8 mouse cellular contexts compared by ENCODE assay signal in genomic region chr2:118813981-118814836, GRCm38 (mm10). TPM values are rescaled to one million over a fixed set of nuclear protein-coding genes. Genes with fewer than 3 reads are reported as not detected.
A peak's percentile ranks its signal among the peaks of the same experiment; 100 is the strongest.
DNase-seq lines count a peak whose midpoint lies in the region; ATAC-seq and TF ChIP-seq lines count a peak whose summit lies in the region.

Gene Knstrn, plus strand, starts transcription at chr2:118814003.

- H3K4me3 ChIP-seq in cerebellum, adult 2 months (replicated peaks; ENCODE audit: insufficient read depth, low read depth, low read length): peak within 1 kb of the TSS; percentile 52
- peak within 1 kb of the TSS; percentile 61 for H3K4me3 ChIP-seq in forebrain, postnatal 0 days (ENCODE audit: low read depth, low read length)
- peak within 1 kb of the TSS; percentile 67 for H3K4me3 ChIP-seq in layer of hippocampus, adult 2 months
- H3K4me3 ChIP-seq in lung, embryonic 14.5 days (ENCODE audit: low read depth, low read length): peak within 1 kb of the TSS; percentile 74

- no peak for TF ChIP-seq CTCF in cerebellum, adult 2 months (IDR thresholded peaks at IDR 0.05; ENCODE audit: borderline replicate concordance, insufficient read depth, low read depth, low read length)
- TF ChIP-seq CTCF in forebrain, postnatal 0 days (IDR thresholded peaks at IDR 0.05; ENCODE audit: low read depth): no peak; the same call in 1 of the 2 replicates
- peak; percentile 29; the same call in 1 of the 2 replicates for TF ChIP-seq CTCF in layer of hippocampus, adult 2 months (conservative IDR thresholded peaks at IDR 0.05)
- 0 out of 2 replicates have a peak, but pooled peaks have one; percentile 9 for TF ChIP-seq CTCF in lung, embryonic 14.5 days (IDR thresholded peaks at IDR 0.05; ENCODE audit: low read depth)

- no peaks in the 10 kb centered on the region for H3K36me3 ChIP-seq in forebrain, postnatal 0 days (ENCODE audit: insufficient read depth)
- peaks cover 36% of the 10 kb centered on the region for H3K36me3 ChIP-seq in lung, embryonic 14.5 days (ENCODE audit: insufficient read depth)

- H3K4me2 ChIP-seq in forebrain, postnatal 0 days (ENCODE audit: low read depth): peak within 1 kb of the TSS; percentile 96
- peak within 1 kb of the TSS; percentile 78 for H3K4me2 ChIP-seq in lung, embryonic 14.5 days

- H3K9me3 ChIP-seq in forebrain, postnatal 0 days (ENCODE audit: low read length): no peaks in the 10 kb centered on the region
- no peaks in the 10 kb centered on the region for H3K9me3 ChIP-seq in lung, embryonic 14.5 days (ENCODE audit: low read depth, low read length)

- H3K27me3 ChIP-seq in cerebellum, adult 2 months (ENCODE audit: control insufficient read depth, insufficient read depth, low read length): no peaks in the 10 kb centered on the region
- no peaks in the 10 kb centered on the region for H3K27me3 ChIP-seq in forebrain, postnatal 0 days (ENCODE audit: insufficient read depth, low read length)
- H3K27me3 ChIP-seq in lung, embryonic 14.5 days (ENCODE audit: insufficient read depth, low read length): no peaks in the 10 kb centered on the region

- TF ChIP-seq POLR2A in cerebellum, adult 2 months (IDR thresholded peaks at IDR 0.05; ENCODE audit: borderline replicate concordance, insufficient read depth, low read length): no peak

- under 1% methylated on average over 49 of the region's 49 CpGs for WGBS in cerebellum, adult 2 months
- 1% methylated on average over 49 of the region's 49 CpGs for WGBS in forebrain, postnatal 0 days
- WGBS in lung, embryonic 14.5 days: under 1% methylated on average over 49 of the region's 49 CpGs

- no peaks in the 10 kb centered on the region for H3K4me1 ChIP-seq in cerebellum, adult 2 months (ENCODE audit: control insufficient read depth, insufficient read depth, low read length)
- H3K4me1 ChIP-seq in forebrain, postnatal 0 days (ENCODE audit: insufficient read depth): no peaks in the 10 kb centered on the region
- peaks cover 6% of the 10 kb centered on the region for H3K4me1 ChIP-seq in lung, embryonic 14.5 days (ENCODE audit: insufficient read depth)

- peak; percentile 81 for DNase-seq in MEL-GATA-1-ER (ENCODE audit: extremely low read depth, low read depth)
- DNase-seq in cerebellum, adult 2 months: peak; percentile 84 to 87
- DNase-seq in forebrain, postnatal 0 days: peak; percentile 90
- DNase-seq in heart, postnatal 4 days: peak; percentile 90
- DNase-seq in layer of hippocampus, adult 2 months (ENCODE audit: low spot score in 2 of 2): peak; percentile 87 to 91
- peak; percentile 98 for DNase-seq in lung, embryonic 14.5 days
- peak; percentile 88 for DNase-seq in testis, postnatal 14 days (ENCODE audit: low spot score)

- H3K9ac ChIP-seq in forebrain, postnatal 0 days: peak within 1 kb of the TSS; percentile 43
- H3K9ac ChIP-seq in lung, embryonic 14.5 days: peak within 1 kb of the TSS; percentile 76

- peak; percentile 99 for ATAC-seq in forebrain, postnatal 0 days
- ATAC-seq in lung, embryonic 14.5 days (ENCODE audit: insufficient read depth): peak; percentile 97
- peak; percentile 99 for ATAC-seq in neutrophil, adult 5-6 weeks (ENCODE audit: extremely low read depth, insufficient number of reproducible peaks, low FRiP score, poor library complexity, severe bottlenecking)

- no peak within 1 kb of the TSS for H3K27ac ChIP-seq in cerebellum, adult 2 months (ENCODE audit: insufficient read depth, low read length)
- H3K27ac ChIP-seq in forebrain, postnatal 0 days (ENCODE audit: low read depth, low read length): no peak within 1 kb of the TSS
- no peak within 1 kb of the TSS for H3K27ac ChIP-seq in layer of hippocampus, adult 2 months
- H3K27ac ChIP-seq in lung, embryonic 14.5 days (ENCODE audit: low read depth): peak within 1 kb of the TSS; percentile 78

RNA-seq across cellular contexts. Expression of gene Knstrn, which starts in this region (rescaled TPM):
- polyA plus RNA-seq in cerebellum, adult 2 months (2012; rRNA removed): 1.6 and 2.1 TPM in 2 replicates
- 7.1 and 7.5 TPM in 2 replicates for total RNA-seq in forebrain, postnatal 0 days (2014; rRNA removed)
- polyA plus RNA-seq in forebrain, postnatal 0 days (2015; fragmentation: Nextera tagmentation; extraction: Ambion mirVana): 11.9 and 13.1 TPM in 2 replicates
- total RNA-seq in heart, postnatal 4 days (2021): 10 to 100 TPM; 53.5 to 65.0 TPM
- 1 to 10 TPM; 1.5 to 3.2 TPM for total RNA-seq in layer of hippocampus, adult 2 months (2021)
- polyA plus RNA-seq in lung, embryonic 14.5 days (2014; fragmentation: Nextera tagmentation; extraction: Ambion mirVana): 142 and 145 TPM in 2 replicates
- 10.7 and 13.2 TPM in 2 replicates for total RNA-seq in neutrophil, adult 5-6 weeks (2017)

Comparison
In these comparisons a context has a peak if more than half of its experiments do, and no peak if none do; other contexts are left out.
1. RNA of gene Knstrn (polyA plus RNA-seq): 142 to 145 TPM in lung, embryonic 14.5 days; 11.9 to 13.1 TPM in forebrain, postnatal 0 days and 1.6 to 2.1 TPM in cerebellum, adult 2 months; every median in the first group is over 10 times any median in the second.
2. CTCF ChIP-seq: peak in layer of hippocampus, adult 2 months (single experiment) and lung, embryonic 14.5 days (single experiment); none in cerebellum, adult 2 months (single experiment) and forebrain, postnatal 0 days (single experiment).
3. Peak in every context shown above with its lines, with median percentiles within 50 percentile points of each other: DNase-seq, H3K4me3 ChIP-seq and ATAC-seq.